ENCODE assay signal across 9 mouse cellular contexts in the genomic region with DNA sequence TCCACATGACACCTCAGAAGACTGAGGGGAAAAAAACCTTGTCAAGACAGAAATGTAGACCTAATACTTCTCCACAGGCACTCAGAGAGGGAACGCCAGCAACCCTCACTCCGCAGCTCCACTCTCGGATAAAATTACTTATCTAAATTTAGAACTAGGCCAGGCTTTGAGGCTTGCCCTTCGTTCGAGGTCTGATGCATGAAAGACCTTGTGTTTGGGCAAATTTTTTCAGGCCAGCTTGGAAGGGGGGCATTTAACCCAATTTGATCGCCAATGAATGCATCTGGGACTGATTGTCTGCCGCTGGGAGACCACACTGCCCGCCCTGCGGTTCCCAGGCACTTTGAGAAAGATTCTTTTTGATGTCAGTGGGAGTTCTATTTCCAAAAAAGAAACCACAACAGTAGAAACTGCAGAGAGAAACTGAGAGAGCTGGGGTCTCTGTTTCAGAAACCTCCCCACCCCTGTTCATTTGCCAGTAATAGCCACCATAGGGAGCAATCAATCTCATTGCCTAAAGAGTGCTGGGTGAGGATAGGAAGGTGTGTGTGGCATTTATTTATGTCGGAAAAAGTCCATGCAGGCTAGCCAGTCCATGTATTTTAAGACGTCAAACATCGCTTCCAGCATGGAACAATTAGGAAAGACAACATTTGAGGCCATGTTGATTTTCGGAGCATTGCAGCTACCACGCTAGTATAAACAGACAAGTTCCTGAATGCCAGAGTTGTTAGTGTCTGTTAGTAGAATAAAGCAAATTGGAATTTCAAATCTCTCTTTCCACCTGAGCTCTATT.
DNase-seq lines count a peak whose midpoint lies in the region; ATAC-seq and TF ChIP-seq lines count a peak whose summit lies in the region.
"Had no signal": no experiment of that assay in that cellular context is flagged by ENCODE, and none has a peak within 500 bp of the region (broad histone marks: within the 10 kb centered on the region; RNA-seq: fewer than 3 reads in every experiment).

No protein-coding gene starts in this region.

- no peaks in the 10 kb centered on the region for H3K27me3 ChIP-seq in embryonic facial prominence, embryonic 14.5 days (replicated peaks; ENCODE audit: control insufficient read depth, insufficient read depth, low read length)
- no peaks in the 10 kb centered on the region for H3K27me3 ChIP-seq in heart, postnatal 0 days (ENCODE audit: control insufficient read depth, insufficient read depth, low read length)
- no peaks in the 10 kb centered on the region for H3K27me3 ChIP-seq in neural tube, embryonic 11.5 days (ENCODE audit: control insufficient read depth, insufficient read depth, low read length)
- no peaks in the 10 kb centered on the region for H3K27me3 ChIP-seq in intestine, postnatal 0 days (replicated peaks; ENCODE audit: control insufficient read depth, insufficient read depth, low read length)
- no peaks in the 10 kb centered on the region for H3K27me3 ChIP-seq in kidney, embryonic 14.5 days (ENCODE audit: control insufficient read depth, insufficient read depth, low read length)

- peak overlapping the region; percentile 18 for H3K4me2 ChIP-seq in embryonic facial prominence, embryonic 14.5 days (ENCODE audit: low read depth, low read length)
- H3K4me2 ChIP-seq in heart, postnatal 0 days (ENCODE audit: low read depth, low read length) = no peak overlapping the region
- no peak overlapping the region for H3K4me2 ChIP-seq in neural tube, embryonic 11.5 days (ENCODE audit: low read depth)
- H3K4me2 ChIP-seq in intestine, postnatal 0 days (replicated peaks; ENCODE audit: low read depth) = no peak overlapping the region
- no peak overlapping the region for H3K4me2 ChIP-seq in kidney, embryonic 14.5 days (replicated peaks; ENCODE audit: low read depth, low read length)
- H3K4me2 ChIP-seq: lung, embryonic 14.5 days had no signal

- DNase-seq in layer of hippocampus, adult 11-12 months (ENCODE audit: low spot score) = peak; percentile 21
- DNase-seq in layer of hippocampus, postnatal 25 days (ENCODE audit: extremely low spot score in 1 of 2, low spot score in 1 of 2) = no peak
- peak; percentile 90 for DNase-seq in embryonic facial prominence, embryonic 14.5 days (ENCODE audit: low spot score)
- DNase-seq in heart, postnatal 0 days (ENCODE audit: low spot score) = peak; percentile 42
- peak; percentile 41 for DNase-seq in neural tube, embryonic 11.5 days (ENCODE audit: low spot score)
- no peak for DNase-seq in lung, postnatal 36 days
- DNase-seq: lung, embryonic 14.5 days had no signal

- 23% methylated on average over 14 of the region's 14 CpGs for WGBS in embryonic facial prominence, embryonic 14.5 days
- 54% methylated on average over 14 of the region's 14 CpGs for WGBS in heart, postnatal 0 days
- WGBS in neural tube, embryonic 11.5 days = 49% methylated on average over 14 of the region's 14 CpGs
- WGBS in intestine, postnatal 0 days = 68% methylated on average over 14 of the region's 14 CpGs
- 73% methylated on average over 14 of the region's 14 CpGs for WGBS in kidney, embryonic 14.5 days

- peak; percentile 65; the same call in 1 of the 2 replicates for ATAC-seq in embryonic facial prominence, embryonic 14.5 days (ENCODE audit: low read depth)
- ATAC-seq in heart, postnatal 0 days (ENCODE audit: insufficient read depth, low read depth) = peak; percentile 53; the same call in 1 of the 2 replicates
- ATAC-seq in neural tube, embryonic 11.5 days (ENCODE audit: insufficient read depth, low FRiP score, low TSS enrichment) = no peak
- no peak for ATAC-seq in intestine, postnatal 0 days
- ATAC-seq in kidney, embryonic 14.5 days (ENCODE audit: low FRiP score, low TSS enrichment) = no peak

- no peak overlapping the region for H3K9ac ChIP-seq in embryonic facial prominence, embryonic 14.5 days (ENCODE audit: low read depth, low read length)
- H3K9ac ChIP-seq in heart, postnatal 0 days (replicated peaks; ENCODE audit: low read depth, low read length) = no peak overlapping the region
- H3K9ac ChIP-seq in neural tube, embryonic 11.5 days (ENCODE audit: low read length) = no peak overlapping the region
- H3K9ac ChIP-seq in intestine, postnatal 0 days (ENCODE audit: low read depth, low read length) = no peak overlapping the region
- H3K9ac ChIP-seq in kidney, embryonic 14.5 days (ENCODE audit: low read depth, low read length) = no peak overlapping the region
- H3K9ac ChIP-seq: lung, embryonic 14.5 days had no signal

- no peaks in the 10 kb centered on the region for H3K36me3 ChIP-seq in embryonic facial prominence, embryonic 14.5 days (ENCODE audit: control insufficient read depth, insufficient read depth, low read length)
- no peaks in the 10 kb centered on the region for H3K36me3 ChIP-seq in heart, postnatal 0 days (replicated peaks; ENCODE audit: control insufficient read depth, insufficient read depth, low read length)
- H3K36me3 ChIP-seq in neural tube, embryonic 11.5 days (ENCODE audit: control insufficient read depth, insufficient read depth, low read length) = no peaks in the 10 kb centered on the region
- no peaks in the 10 kb centered on the region for H3K36me3 ChIP-seq in intestine, postnatal 0 days (ENCODE audit: control insufficient read depth, insufficient read depth)
- no peaks in the 10 kb centered on the region for H3K36me3 ChIP-seq in kidney, embryonic 14.5 days (ENCODE audit: control insufficient read depth, insufficient read depth, low read length)

- peaks cover 20% of the 10 kb centered on the region; the same call in 1 of the 2 replicates for H3K4me1 ChIP-seq in embryonic facial prominence, embryonic 14.5 days (ENCODE audit: control insufficient read depth, insufficient read depth, low read length)
- H3K4me1 ChIP-seq in heart, postnatal 0 days (ENCODE audit: control insufficient read depth, insufficient read depth) = peaks cover 19% of the 10 kb centered on the region; the same call in 1 of the 2 replicates
- no peaks in the 10 kb centered on the region for H3K4me1 ChIP-seq in neural tube, embryonic 11.5 days (ENCODE audit: control insufficient read depth, insufficient read depth, low read length)
- H3K4me1 ChIP-seq in intestine, postnatal 0 days (replicated peaks; ENCODE audit: control insufficient read depth, insufficient read depth, low read length) = no peaks in the 10 kb centered on the region
- no peaks in the 10 kb centered on the region for H3K4me1 ChIP-seq in kidney, embryonic 14.5 days (ENCODE audit: control insufficient read depth, insufficient read depth, low read length)

- TF ChIP-seq EP300 in heart, postnatal 0 days (IDR thresholded peaks at IDR 0.05; ENCODE audit: low read depth) = no peak

- no peak for TF ChIP-seq CTCF in heart, postnatal 0 days (IDR thresholded peaks at IDR 0.05; ENCODE audit: low read depth)
- TF ChIP-seq CTCF in intestine, postnatal 0 days (IDR thresholded peaks at IDR 0.05; ENCODE audit: low read depth) = no peak

- no peak overlapping the region for H3K4me3 ChIP-seq in embryonic facial prominence, embryonic 14.5 days (ENCODE audit: low read depth, low read length)
- no peak overlapping the region for H3K4me3 ChIP-seq in heart, postnatal 0 days (ENCODE audit: low read depth, low read length)
- H3K4me3 ChIP-seq in neural tube, embryonic 11.5 days (ENCODE audit: low read depth, low read length) = no peak overlapping the region
- no peak overlapping the region for H3K4me3 ChIP-seq in intestine, postnatal 0 days (ENCODE audit: low read depth, low read length)
- H3K4me3 ChIP-seq in kidney, embryonic 14.5 days (ENCODE audit: low read length) = no peak overlapping the region

- 0 out of 2 replicates have a peak overlapping the region, but pooled peaks have one; percentile 7 for H3K27ac ChIP-seq in embryonic facial prominence, embryonic 14.5 days (replicated peaks; ENCODE audit: low read depth, low read length)
- peak overlapping the region; percentile 59; the same call in 1 of the 2 replicates for H3K27ac ChIP-seq in heart, postnatal 0 days (ENCODE audit: low read depth)
- no peak overlapping the region for H3K27ac ChIP-seq in neural tube, embryonic 11.5 days (ENCODE audit: low read depth, low read length)
- no peak overlapping the region for H3K27ac ChIP-seq in intestine, postnatal 0 days (ENCODE audit: low read depth, low read length)
- H3K27ac ChIP-seq in kidney, embryonic 14.5 days (ENCODE audit: low read depth, low read length) = no peak overlapping the region

- 0 out of 2 replicates have a peak, but pooled peaks cover under 1% of the 10 kb centered on the region for H3K9me3 ChIP-seq in embryonic facial prominence, embryonic 14.5 days (ENCODE audit: control insufficient read depth, low read length)
- no peaks in the 10 kb centered on the region for H3K9me3 ChIP-seq in heart, postnatal 0 days (replicated peaks; ENCODE audit: control insufficient read depth, low read length)
- H3K9me3 ChIP-seq in neural tube, embryonic 11.5 days (ENCODE audit: control insufficient read depth, low read length) = no peaks in the 10 kb centered on the region
- no peaks in the 10 kb centered on the region for H3K9me3 ChIP-seq in intestine, postnatal 0 days (ENCODE audit: control insufficient read depth)
- no peaks in the 10 kb centered on the region for H3K9me3 ChIP-seq in kidney, embryonic 14.5 days (ENCODE audit: control insufficient read depth, low read length)

Comparison
In these comparisons a context has a peak if more than half of its experiments do, and no peak if none do; other contexts are left out.
1. DNase-seq: peak in layer of hippocampus, adult 11-12 months (single experiment), embryonic facial prominence, embryonic 14.5 days (single experiment), heart, postnatal 0 days (single experiment) and neural tube, embryonic 11.5 days (single experiment); none in layer of hippocampus, postnatal 25 days (0 of 2) and lung, postnatal 36 days (single experiment).
2. ATAC-seq: peak in embryonic facial prominence, embryonic 14.5 days (single experiment) and heart, postnatal 0 days (single experiment); none in neural tube, embryonic 11.5 days (single experiment), intestine, postnatal 0 days (single experiment) and kidney, embryonic 14.5 days (single experiment).
3. H3K27ac ChIP-seq: peak in embryonic facial prominence, embryonic 14.5 days (single experiment) and heart, postnatal 0 days (single experiment); none in neural tube, embryonic 11.5 days (single experiment), intestine, postnatal 0 days (single experiment) and kidney, embryonic 14.5 days (single experiment).